Mouse (Mus musculus) olfactory bulb, adult 2 months (tissue): ENCODE results near the gene Spa17.

Experiments
- CTCF ChIP-seq: fragments of 200-500 bp; IDR thresholded peaks from 2 replicates; pipeline ENCODE4 v1.5.1; 2012; ENCODE audit warnings: low read depth, mild to moderate bottlenecking, low read length, moderate library complexity; ENCODE audit not compliant: insufficient read depth
- POLR2A ChIP-seq: fragments of 200-500 bp; IDR thresholded peaks from 2 replicates; pipeline ENCODE4 v1.6.1; 2012; ENCODE audit warnings: mild to moderate bottlenecking, low read depth, low read length, moderate library complexity; ENCODE audit not compliant: insufficient read depth

DNA sequence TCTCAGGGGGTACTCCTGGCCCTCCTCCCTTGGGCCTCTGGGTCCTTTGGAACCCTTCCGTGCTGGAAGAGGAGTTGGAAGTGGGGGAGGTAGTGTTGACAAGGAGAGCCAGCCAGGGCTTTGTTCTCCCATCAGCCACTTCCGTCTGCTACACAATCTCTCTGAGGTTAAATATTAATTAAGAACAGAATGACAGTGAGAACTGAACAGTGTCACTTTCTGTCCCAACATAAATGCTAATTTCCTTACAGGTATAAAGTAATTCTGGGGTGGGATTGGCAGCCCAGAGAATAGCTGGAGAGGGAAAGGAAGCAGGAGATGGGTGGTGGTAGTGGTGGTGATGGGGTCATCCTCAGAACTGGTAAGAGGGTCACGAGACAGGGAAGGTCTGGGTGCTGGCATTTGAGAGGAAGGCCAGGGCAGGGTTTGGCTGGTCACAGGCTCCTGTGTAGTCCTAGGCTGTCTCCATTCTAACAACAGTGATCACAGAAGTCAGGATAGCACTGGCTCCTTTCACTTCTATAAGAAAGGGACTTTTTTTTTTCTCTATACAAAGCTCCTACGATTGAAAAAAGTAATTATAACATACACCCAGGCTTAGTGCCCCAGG, 44.8 kb downstream of the Spa17 start:
- TF ChIP-seq CTCF: no peak
- no peak for TF ChIP-seq POLR2A
